Mouse (Mus musculus) CH12.LX (cell line): ENCODE results near the gene Tet2. TPM values are rescaled to one million over a fixed set of nuclear protein-coding genes. Genes with fewer than 3 reads are reported as not detected.

Source experiments
- DNase-seq: peaks from one replicate; pipeline ENCODE4 v3.0.0-alpha.2; 2013; ENCODE audit errors: extremely low read depth
- H3K27ac ChIP-seq: 2 replicates; pipeline ENCODE4 v1.5.1; 2012; ENCODE audit warnings: low read depth, mild to moderate bottlenecking, control low read depth, moderate library complexity; ENCODE audit not compliant: insufficient read depth
- H3K27me3 ChIP-seq: replicated peaks from 2 replicates; pipeline ENCODE3; 2012; ENCODE audit warnings: inconsistent platforms
- H3K36me3 ChIP-seq, 2 experiments: replicated peaks in 1 of 2; 2 replicates each; pipeline versions ENCODE3 to v1.6.1; 2012; ENCODE audit warnings: inconsistent platforms in 1 of 2, low read length in 1 of 2, mild to moderate bottlenecking in 1 of 2, mixed read lengths in 1 of 2, moderate library complexity in 1 of 2; ENCODE audit not compliant: control insufficient read depth in 1 of 2, insufficient read depth in 1 of 2
- H3K4me1 ChIP-seq, 2 experiments: 2 replicates each; pipeline ENCODE4 v1.6.1; 2012; ENCODE audit warnings: inconsistent platforms in 1 of 2, moderate library complexity in 1 of 2; ENCODE audit not compliant: insufficient read depth in 2 of 2, control insufficient read depth in 1 of 2
- H3K4me2 ChIP-seq: 2 replicates; pipeline ENCODE4 v1.6.1; 2012; ENCODE audit warnings: low read depth, mild to moderate bottlenecking, control low read depth; ENCODE audit not compliant: poor library complexity, insufficient read depth, severe bottlenecking
- H3K4me3 ChIP-seq, 3 experiments: fragments of 150-350 bp in 1 of 3; sonication (generic) in 1 of 3; replicated peaks in 1 of 3; 2 replicates each; pipeline versions ENCODE3 to v1.5.1; 2011 to 2012; ENCODE audit warnings: low read depth in 2 of 3, low read length in 2 of 3, mild to moderate bottlenecking in 2 of 3, moderate library complexity in 2 of 3, control low read depth in 1 of 3, improper control_type of control experiment in 1 of 3, inconsistent platforms in 1 of 3, mixed read lengths in 1 of 3; ENCODE audit not compliant: poor library complexity in 1 of 3
- H3K79me2 ChIP-seq: replicated peaks from 2 replicates; pipeline ENCODE4 v1.6.1; 2012; ENCODE audit warnings: mild to moderate bottlenecking, moderate library complexity; ENCODE audit not compliant: control insufficient read depth, poor library complexity, insufficient read depth, severe bottlenecking; ENCODE audit errors: extremely low read depth
- H3K9ac ChIP-seq: 2 replicates; pipeline ENCODE4 v1.6.1; 2012; ENCODE audit warnings: low read depth, mild to moderate bottlenecking, control low read depth, moderate library complexity; ENCODE audit not compliant: insufficient read depth
- H3K9me3 ChIP-seq: replicated peaks from 2 replicates; pipeline ENCODE3; 2012; ENCODE audit warnings: low read length, inconsistent platforms, mixed read lengths
- CTCF ChIP-seq, 2 experiments: IDR thresholded peaks in 1 of 2; conservative IDR thresholded peaks in 1 of 2; 2 replicates each; pipeline ENCODE4 v1.5.1; 2011 to 2012; ENCODE audit warnings: low read depth in 2 of 2, low read length in 2 of 2, improper control_type of control experiment in 1 of 2, inconsistent platforms in 1 of 2, mild to moderate bottlenecking in 1 of 2, moderate library complexity in 1 of 2
- E2F4 ChIP-seq: IDR thresholded peaks from 2 replicates; pipeline ENCODE4 v1.6.1; 2011; ENCODE audit warnings: low read depth, low read length, improper control_type of control experiment; ENCODE audit not compliant: insufficient replicate concordance
- ELF1 ChIP-seq: IDR thresholded peaks from 2 replicates; pipeline ENCODE4 v1.6.1; 2014; ENCODE audit warnings: low read depth, mild to moderate bottlenecking, inconsistent platforms, low read length, improper control_type of control experiment
- EP300 ChIP-seq: IDR thresholded peaks from 2 replicates; pipeline ENCODE4 v1.6.1; 2011; ENCODE audit warnings: low read length, improper control_type of control experiment
- GABPA ChIP-seq: IDR thresholded peaks from 2 replicates; pipeline ENCODE4 v1.6.1; 2012; ENCODE audit warnings: low read depth, low read length, improper control_type of control experiment, inconsistent platforms; ENCODE audit not compliant: insufficient replicate concordance
- HCFC1 ChIP-seq: IDR thresholded peaks from 2 replicates; pipeline ENCODE4 v1.6.1; 2012; ENCODE audit warnings: low read depth, mild to moderate bottlenecking, inconsistent platforms, low read length, improper control_type of control experiment
- IRF4 ChIP-seq: IDR thresholded peaks from 2 replicates; pipeline ENCODE4 v1.6.1; 2014; ENCODE audit warnings: low read depth, mild to moderate bottlenecking, inconsistent platforms, low read length, improper control_type of control experiment
- JUN ChIP-seq: IDR thresholded peaks from 2 replicates; pipeline ENCODE4 v1.6.1; 2011; ENCODE audit warnings: low read depth, mild to moderate bottlenecking, low read length, improper control_type of control experiment, moderate library complexity; ENCODE audit not compliant: insufficient read depth
- JUND ChIP-seq: conservative IDR thresholded peaks from 2 replicates; pipeline ENCODE4 v1.6.1; 2011; ENCODE audit warnings: low read depth, low read length, improper control_type of control experiment
- KAT2A ChIP-seq: IDR thresholded peaks from 2 replicates; pipeline ENCODE4 v1.6.1; 2012; ENCODE audit warnings: low read length, improper control_type of control experiment, inconsistent platforms; ENCODE audit not compliant: insufficient replicate concordance
- MAX ChIP-seq: IDR thresholded peaks from 2 replicates; pipeline ENCODE4 v1.6.1; 2011; ENCODE audit warnings: low read length, improper control_type of control experiment
- MAZ ChIP-seq: IDR thresholded peaks from 2 replicates; pipeline ENCODE4 v1.6.1; 2012; ENCODE audit warnings: low read depth, mild to moderate bottlenecking, inconsistent platforms, low read length, improper control_type of control experiment, moderate library complexity
- MYC ChIP-seq: IDR thresholded peaks from 2 replicates; pipeline ENCODE4 v1.6.1; 2011; ENCODE audit warnings: low read depth, mild to moderate bottlenecking, improper control_type of control experiment, low read length
- NELFE ChIP-seq: IDR thresholded peaks from 2 replicates; pipeline ENCODE4 v1.6.1; 2011; ENCODE audit warnings: low read depth, low read length, improper control_type of control experiment
- PAX5 ChIP-seq: IDR thresholded peaks from 2 replicates; pipeline ENCODE4 v1.6.1; 2012; ENCODE audit warnings: low read length, inconsistent platforms, mixed read lengths
- POLR2A ChIP-seq: IDR thresholded peaks from 2 replicates; pipeline ENCODE4 v1.6.1; 2011; ENCODE audit warnings: low read depth, mild to moderate bottlenecking, improper control_type of control experiment, low read length
- POLR2AphosphoS2 ChIP-seq: IDR thresholded peaks from 2 replicates; pipeline ENCODE4 v1.6.1; 2011; ENCODE audit warnings: low read depth, low read length, improper control_type of control experiment
- RAD21 ChIP-seq: IDR thresholded peaks from 2 replicates; pipeline ENCODE4 v1.6.1; 2011; ENCODE audit warnings: low read depth, mild to moderate bottlenecking, low read length, improper control_type of control experiment, moderate library complexity
- RCOR1 ChIP-seq: conservative IDR thresholded peaks from 2 replicates; pipeline ENCODE4 v1.6.1; 2012; ENCODE audit warnings: low read depth, mild to moderate bottlenecking, inconsistent platforms, low read length, improper control_type of control experiment
- SIN3A ChIP-seq: IDR thresholded peaks from 2 replicates; pipeline ENCODE4 v1.6.1; 2012; ENCODE audit warnings: low read length, improper control_type of control experiment, inconsistent platforms
- SMC3 ChIP-seq: IDR thresholded peaks from 2 replicates; pipeline ENCODE4 v1.6.1; 2011; ENCODE audit warnings: low read depth, low read length, improper control_type of control experiment
- TCF12 ChIP-seq: IDR thresholded peaks from 2 replicates; pipeline ENCODE4 v1.6.1; 2014; ENCODE audit warnings: low read depth, mild to moderate bottlenecking, inconsistent platforms, low read length, improper control_type of control experiment
- UBTF ChIP-seq: IDR thresholded peaks from 2 replicates; pipeline ENCODE4 v1.6.1; 2012; ENCODE audit warnings: low read depth, mild to moderate bottlenecking, inconsistent platforms, low read length, improper control_type of control experiment, moderate library complexity
- USF2 ChIP-seq: conservative IDR thresholded peaks from 2 replicates; pipeline ENCODE4 v1.6.1; 2011; ENCODE audit warnings: low read depth, low read length, improper control_type of control experiment
- ZC3H11A ChIP-seq: IDR thresholded peaks from 2 replicates; pipeline ENCODE4 v1.6.1; 2012; ENCODE audit warnings: low read depth, mild to moderate bottlenecking, inconsistent platforms, low read length, improper control_type of control experiment
- ZNF384 ChIP-seq: IDR thresholded peaks from 2 replicates; pipeline ENCODE4 v1.6.1; 2012; ENCODE audit warnings: low read depth, low read length, improper control_type of control experiment, inconsistent platforms
- dilution Hi-C: fragments of 300-500 bp; cut with MboI; formaldehyde crosslinking; loops from 2 replicates; pipeline ENCODE4 v1.14.3; 2020; ENCODE audit warnings: low sequenced_read_pairs; ENCODE audit not compliant: extremely low pct_unique_long_range_greater_than_20kb, extremely low pct_ligation_motif_present
- in situ Hi-C: fragments of 300-500 bp; cut with MboI; formaldehyde crosslinking; loops from 3 replicates; pipeline ENCODE4 v1.14.3; 2019; ENCODE audit warnings: low sequenced_read_pairs, low pct_ligation_motif_present, low pct_unique_long_range_greater_than_20kb, mixed read lengths
- polyA plus RNA-seq: library from polyadenylated mRNA; unstranded; fragments of >175 nt; gene quantifications from 2 replicates; pipeline ENCODE4 v1.2.1, GENCODE M21; 2012; ENCODE audit warnings: low read depth; ENCODE audit not compliant: insufficient read length
- total RNA-seq, 2 experiments: library from RNA; depleted of rRNA; stranded (reverse); fragments of 300-350 nt in 1 of 2; fragments of >200 nt in 1 of 2; gene quantifications; 2 replicates each; pipeline ENCODE4 v1.2.3; 2012 to 2014

The Tet2 gene
- total and polyA plus RNA-seq, 3 experiments, result 38.5 to 78.5 (median 51.3) TPM

- no peak overlapping the region for H3K4me3 ChIP-seq
- no peak overlapping the region for H3K27ac ChIP-seq
- dilution Hi-C loops (no loop called here), in situ Hi-C loops (no loop called here)
- no peak overlapping the region for H3K4me2 ChIP-seq
- H3K36me3 ChIP-seq, result peaks cover 68 to 79% of the 10 kb centered on the region in 2 experiments
- peaks cover 79% of the 10 kb centered on the region for H3K79me2 ChIP-seq
- TF ChIP-seq MYC (no peak), CTCF (conservative IDR thresholded peaks at IDR 0.05 in 1 of 2, IDR thresholded peaks at IDR 0.05 in 1 of 2; ENCODE audit: low read depth in 2 of 2, low read length in 2 of 2) (no peak), HCFC1 (no peak), POLR2AphosphoS2 (no peak), JUND (no peak), POLR2A (no peak), RCOR1 (no peak), RAD21 (no peak), EP300 (no peak), ZNF384 (no peak), MAX (no peak), GABPA (no peak), SMC3 (no peak), UBTF (no peak), ZC3H11A (no peak), ELF1 (no peak), NELFE (no peak), SIN3A (no peak)
- peaks cover 14 to 37% of the 10 kb centered on the region in 2 experiments; a peak in 3 of 4 replicates for H3K4me1 ChIP-seq
- no peak for DNase-seq
- H3K9me3 ChIP-seq, result no peaks in the 10 kb centered on the region
- no peaks in the 10 kb centered on the region for H3K27me3 ChIP-seq
- H3K9ac ChIP-seq, result no peak overlapping the region
These were observed 36.1 kb downstream of the Tet2 start for GRCm38 (mm10) chr3:133508881-133509280.

GRCm38 (mm10) chr3:133506289-133506954, 38.5 kb downstream of the Tet2 start:
- H3K27ac ChIP-seq, result no peak overlapping the region
- peaks cover 84% of the 10 kb centered on the region for H3K79me2 ChIP-seq
- no peak overlapping the region for H3K9ac ChIP-seq
- no peak overlapping the region for H3K4me2 ChIP-seq
- peaks cover 57 to 73% of the 10 kb centered on the region in 2 experiments for H3K36me3 ChIP-seq
- dilution Hi-C loops (no loop called here), in situ Hi-C loops (no loop called here)
- H3K27me3 ChIP-seq, result no peaks in the 10 kb centered on the region
- peak; percentile 36 for DNase-seq
- H3K4me3 ChIP-seq, result no peak overlapping the region
- no peaks in the 10 kb centered on the region for H3K9me3 ChIP-seq
- TF ChIP-seq EP300 (peak; percentile 76), RAD21 (no peak), MAZ (no peak), HCFC1 (no peak), KAT2A (no peak), TCF12 (0 out of 2 replicates have a peak, but pooled peaks have one; percentile 2), USF2 (no peak), E2F4 (no peak), POLR2A (no peak), JUN (0 out of 2 replicates have a peak, but pooled peaks have one; percentile 12), PAX5 (no peak), MAX (no peak), IRF4 (peak; percentile 55; the same call in 1 of the 2 replicates)
- peaks cover 10 to 30% of the 10 kb centered on the region in 2 experiments; a peak in 3 of 4 replicates for H3K4me1 ChIP-seq
